Mouse (Mus musculus) midbrain, postnatal 0 days (tissue): ENCODE data around the gene Rabgef1. TPM values are rescaled to one million over a fixed set of nuclear protein-coding genes. Genes with fewer than 3 reads are reported as not detected.

Experiments
- ATAC-seq: fragments of 200-750 bp; cut with Nextera tagmentation; 2 replicates; pipeline ENCODE4 v1.8.0; 2017; ENCODE audit warnings: moderate number of reproducible peaks, mild to moderate bottlenecking, moderate TSS enrichment, moderate library complexity; ENCODE audit not compliant: low FRiP score
- DNase-seq: peaks from one replicate; pipeline ENCODE4 v3.0.0-alpha.2; 2015; ENCODE audit warnings: low spot score
- H3K27ac ChIP-seq: fragments of 300-500 bp; sonication (generic); 2 replicates; pipeline ENCODE4 v1.5.1; 2014; ENCODE audit warnings: low read depth, mild to moderate bottlenecking, low read length, mixed read lengths
- H3K27me3 ChIP-seq: fragments of 300-500 bp; sonication (generic); 2 replicates; pipeline ENCODE4 v1.6.1; 2014; ENCODE audit warnings: low read length, control low read depth, mixed read lengths; ENCODE audit not compliant: insufficient read depth
- H3K36me3 ChIP-seq: fragments of 300-500 bp; sonication (generic); 2 replicates; pipeline ENCODE4 v1.6.1; 2014; ENCODE audit warnings: low read length, control low read depth, mixed read lengths; ENCODE audit not compliant: insufficient read depth
- H3K4me1 ChIP-seq: fragments of 300-500 bp; sonication (generic); 2 replicates; pipeline ENCODE4 v1.6.1; 2014; ENCODE audit warnings: mild to moderate bottlenecking, control low read depth, antibody characterized with exemption, low read length, mixed read lengths; ENCODE audit not compliant: insufficient read depth
- H3K4me2 ChIP-seq: fragments of 300-500 bp; sonication (generic); 2 replicates; pipeline ENCODE4 v1.6.1; 2014; ENCODE audit warnings: low read depth, mild to moderate bottlenecking, low read length, mixed read lengths; ENCODE audit not compliant: poor library complexity, severe bottlenecking
- H3K4me3 ChIP-seq: fragments of 300-500 bp; sonication (generic); 2 replicates; pipeline ENCODE4 v1.5.1; 2014; ENCODE audit warnings: low read depth, mild to moderate bottlenecking, low read length, moderate library complexity
- H3K9ac ChIP-seq: fragments of 300-500 bp; sonication (generic); replicated peaks from 2 replicates; pipeline ENCODE4 v1.6.1; 2014; ENCODE audit warnings: mild to moderate bottlenecking, low read length, moderate library complexity, mixed read lengths; ENCODE audit not compliant: poor library complexity, severe bottlenecking
- H3K9me3 ChIP-seq: fragments of 300-500 bp; sonication (generic); 2 replicates; pipeline ENCODE4 v1.6.1; 2016; ENCODE audit warnings: low read length, control low read depth
- CTCF ChIP-seq: IDR thresholded peaks from 2 replicates; pipeline ENCODE4 v1.5.1; 2016; ENCODE audit warnings: antibody characterized with exemption, mild to moderate bottlenecking
- WGBS: fragments of 180-500 bp; shearing (Covaris S2); extraction: QIAGEN DNeasy Blood & Tissue Kit; methylation state at CpG from one replicate; pipeline ENCODE4 v1.1.7; 2014; 5-methylcytosine and 5-hydroxymethylcytosine counted together
- polyA plus RNA-seq: library from polyadenylated mRNA; unstranded; fragments of >200 nt; fragmentation: Nextera tagmentation; extraction: Ambion mirVana; gene quantifications from 2 replicates; pipeline ENCODE4 v1.2.1, GENCODE M21; 2015
- total RNA-seq: library from RNA; depleted of rRNA; stranded (reverse); fragments of >200 nt; gene quantifications from 2 replicates; pipeline ENCODE4 v1.2.3, GENCODE M21; 2014

Rabgef1 gene
- total and polyA plus RNA-seq, 2 experiments from 2014 or later, result 24.2 to 31.3 TPM

DNA sequence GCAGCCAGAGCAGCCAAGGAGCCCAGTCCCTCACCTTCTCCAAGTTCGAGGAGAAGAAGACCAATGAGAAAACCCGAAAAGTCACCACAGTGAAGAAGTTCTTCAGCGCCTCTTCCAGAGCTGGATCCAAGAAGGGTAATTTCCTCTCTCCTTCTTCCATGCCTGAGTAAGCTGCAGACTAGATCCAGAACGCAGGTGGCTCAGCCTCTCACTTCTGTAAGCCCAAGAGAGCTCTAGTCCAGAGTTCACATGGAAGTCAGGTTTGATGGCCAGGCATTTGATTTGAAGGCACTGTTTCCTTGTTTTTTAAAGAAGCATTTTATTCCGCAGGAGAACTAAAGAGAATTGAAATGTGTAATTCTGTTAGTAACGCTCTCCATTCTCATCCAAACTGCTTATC, 19.3 kb downstream of the Rabgef1 start:
- Histone ChIP-seq H3K36me3 (peaks cover 26% of the 10 kb centered on the region), H3K9ac (no peak overlapping the region), H3K27ac (no peak overlapping the region), H3K4me2 (no peak overlapping the region), H3K9me3 (no peaks in the 10 kb centered on the region), H3K27me3 (no peaks in the 10 kb centered on the region), H3K4me1 (no peaks in the 10 kb centered on the region), H3K4me3 (no peak overlapping the region)
- DNase-seq (no peak), ATAC-seq (no peak)
- no peak for TF ChIP-seq CTCF
- WGBS, result 92% methylated on average over 6 of the region's 6 CpGs

DNA sequence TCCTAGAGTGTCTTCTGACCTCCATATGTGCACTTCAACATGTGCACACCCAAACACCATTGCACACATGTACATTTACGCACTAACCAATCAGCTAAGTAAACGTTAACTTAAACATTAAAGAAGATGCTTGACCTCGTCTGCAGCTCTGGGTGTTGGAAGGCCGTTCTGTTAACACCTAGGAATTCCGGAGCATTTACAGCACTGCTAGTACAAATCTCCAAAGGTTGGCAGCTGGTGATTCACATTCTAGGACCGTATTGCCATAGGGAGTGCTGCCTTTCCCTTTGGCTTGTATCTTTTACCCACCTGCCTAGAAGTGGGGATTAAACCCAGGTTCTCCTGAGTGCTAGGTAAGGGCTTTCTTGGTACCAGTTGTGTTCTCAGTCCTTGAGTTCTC, 20.3 kb downstream of the Rabgef1 start:
- Histone ChIP-seq H3K27ac (no peak overlapping the region), H3K4me1 (no peaks in the 10 kb centered on the region), H3K9me3 (no peaks in the 10 kb centered on the region), H3K4me3 (no peak overlapping the region), H3K27me3 (no peaks in the 10 kb centered on the region), H3K9ac (no peak overlapping the region), H3K4me2 (no peak overlapping the region), H3K36me3 (peaks cover 26% of the 10 kb centered on the region)
- 97% methylated on average over 6 of the region's 6 CpGs for WGBS
- no peak for TF ChIP-seq CTCF
- ATAC-seq (no peak), DNase-seq (no peak)

DNA sequence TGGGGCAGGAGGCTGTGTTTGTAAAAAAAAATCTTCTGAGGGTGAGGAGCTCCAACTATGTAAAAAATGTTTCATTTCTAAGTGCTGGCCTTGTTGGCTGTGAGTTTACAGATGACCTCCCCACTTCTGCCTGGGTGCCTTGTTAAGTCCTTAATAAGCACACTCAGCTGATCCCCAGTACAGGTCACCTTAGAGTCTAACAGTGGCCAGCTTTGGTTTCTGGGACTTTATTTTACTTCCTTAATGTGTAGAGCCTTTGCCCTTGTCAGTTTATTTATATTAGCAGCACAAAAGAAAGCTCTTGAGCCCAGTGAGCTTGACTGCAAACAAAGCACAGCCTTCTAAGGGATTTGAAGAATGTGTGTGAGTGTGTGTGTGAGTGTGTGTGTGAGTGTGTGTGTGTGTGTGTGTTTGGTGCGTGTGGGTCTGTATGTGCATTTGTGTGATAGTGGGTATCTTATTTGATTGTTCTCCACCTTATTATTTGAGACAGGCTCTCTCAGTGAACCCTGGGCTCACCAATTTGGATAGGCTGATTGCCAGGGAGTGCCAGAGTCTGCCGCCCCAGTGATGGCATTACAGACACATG, 20.9 kb downstream of the Rabgef1 start:
- DNase-seq (no peak), ATAC-seq (no peak)
- no peak overlapping the region for H3K9ac ChIP-seq
- H3K36me3 ChIP-seq, result peaks cover 26% of the 10 kb centered on the region
- no peaks in the 10 kb centered on the region for H3K9me3 ChIP-seq
- TF ChIP-seq CTCF, result no peak
- H3K4me2 ChIP-seq, result no peak overlapping the region
- 87% methylated on average over 2 of the region's 2 CpGs for WGBS
- no peak overlapping the region for H3K27ac ChIP-seq
- H3K4me1 ChIP-seq, result no peaks in the 10 kb centered on the region
- H3K4me3 ChIP-seq, result no peak overlapping the region
- no peaks in the 10 kb centered on the region for H3K27me3 ChIP-seq

DNA sequence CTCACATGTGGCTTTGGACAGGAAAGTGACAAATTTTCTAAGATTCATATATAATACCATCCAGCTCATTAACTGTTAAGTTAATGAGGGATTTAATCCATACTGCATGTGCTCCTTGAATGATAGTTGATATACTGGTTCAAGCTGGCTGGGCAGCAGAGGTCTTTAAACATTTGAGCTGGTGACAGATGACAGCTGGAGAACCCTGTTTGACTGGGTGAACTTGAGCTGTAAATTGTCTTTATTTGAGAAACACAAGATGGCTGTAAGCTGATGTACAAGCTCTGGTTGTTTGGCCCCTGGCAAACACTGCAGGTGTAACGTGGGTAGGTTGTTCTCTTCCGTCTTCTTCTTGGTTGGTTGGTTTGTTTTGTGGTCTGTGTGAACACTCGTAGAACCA, 22.2 kb downstream of the Rabgef1 start:
- Histone ChIP-seq H3K27me3 (no peaks in the 10 kb centered on the region), H3K36me3 (peaks cover 36% of the 10 kb centered on the region), H3K4me1 (no peaks in the 10 kb centered on the region), H3K9ac (no peak overlapping the region), H3K27ac (no peak overlapping the region), H3K9me3 (no peaks in the 10 kb centered on the region), H3K4me2 (no peak overlapping the region), H3K4me3 (no peak overlapping the region)
- 90% methylated on average over 3 of the region's 3 CpGs for WGBS
- ATAC-seq (no peak), DNase-seq (no peak)
- TF ChIP-seq CTCF, result no peak

DNA sequence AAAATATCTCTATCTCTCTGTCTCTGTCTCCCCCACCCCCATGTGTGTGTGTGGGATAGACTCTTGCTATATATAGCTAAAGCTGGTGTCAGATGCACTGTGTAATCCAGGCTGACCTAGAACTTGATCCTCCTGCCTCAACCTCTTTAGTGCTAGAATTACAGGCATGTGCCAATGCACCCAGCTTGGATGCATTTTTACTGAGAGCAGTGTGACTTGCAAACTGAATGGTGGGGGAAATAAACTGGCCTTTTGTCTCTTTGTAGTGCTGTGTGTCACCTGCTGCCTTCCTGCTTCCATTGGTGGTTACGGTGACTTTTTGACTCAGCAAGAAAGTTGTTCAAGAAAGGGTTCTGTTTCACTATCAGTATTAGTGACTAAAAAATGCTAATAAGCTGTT, 24.7 kb downstream of the Rabgef1 start:
- Histone ChIP-seq H3K4me2 (no peak overlapping the region), H3K9me3 (no peaks in the 10 kb centered on the region), H3K27ac (no peak overlapping the region), H3K9ac (no peak overlapping the region), H3K4me3 (no peak overlapping the region), H3K36me3 (peaks cover 31% of the 10 kb centered on the region), H3K4me1 (no peaks in the 10 kb centered on the region), H3K27me3 (no peaks in the 10 kb centered on the region)
- no peak for TF ChIP-seq CTCF
- 91% methylated on average over 1 of the region's 1 CpGs for WGBS
- DNase-seq, result no peak
- no peak for ATAC-seq

DNA sequence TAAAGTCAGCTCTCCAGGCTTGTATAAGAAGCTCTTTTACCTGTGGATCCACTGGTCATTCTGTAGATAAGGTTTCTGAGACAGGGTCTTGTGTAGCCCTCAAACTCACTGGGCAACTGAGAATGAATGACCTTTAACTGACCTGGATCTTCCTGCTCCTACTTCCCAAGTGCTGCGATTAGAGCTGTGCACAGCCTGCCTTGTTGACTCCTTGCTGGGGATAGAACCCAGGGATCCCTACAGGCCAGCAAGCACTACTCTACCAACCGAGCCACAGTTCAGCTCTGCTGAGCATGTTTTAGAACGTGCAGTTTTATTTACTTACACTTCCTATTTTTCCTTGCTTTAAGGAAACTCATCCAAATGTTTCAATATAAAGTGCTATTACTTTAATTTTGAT, 25.9 kb downstream of the Rabgef1 start:
- TF ChIP-seq CTCF, result no peak

More for the DNA sequence above, 25.9 kb downstream of the Rabgef1 start:
- H3K4me2 ChIP-seq, result no peak overlapping the region
- no peaks in the 10 kb centered on the region for H3K27me3 ChIP-seq
- no peak overlapping the region for H3K4me3 ChIP-seq
- DNase-seq (no peak), ATAC-seq (no peak)
- H3K9ac ChIP-seq, result no peak overlapping the region
- H3K27ac ChIP-seq, result no peak overlapping the region
- no peaks in the 10 kb centered on the region for H3K4me1 ChIP-seq
- H3K9me3 ChIP-seq, result no peaks in the 10 kb centered on the region
- H3K36me3 ChIP-seq, result peaks cover 20% of the 10 kb centered on the region
- 90% methylated on average over 3 of the region's 3 CpGs for WGBS
